Mouse (Mus musculus): Measurements from ENCODE around the gene Lsm6.

The Lsm6 gene

DNA sequence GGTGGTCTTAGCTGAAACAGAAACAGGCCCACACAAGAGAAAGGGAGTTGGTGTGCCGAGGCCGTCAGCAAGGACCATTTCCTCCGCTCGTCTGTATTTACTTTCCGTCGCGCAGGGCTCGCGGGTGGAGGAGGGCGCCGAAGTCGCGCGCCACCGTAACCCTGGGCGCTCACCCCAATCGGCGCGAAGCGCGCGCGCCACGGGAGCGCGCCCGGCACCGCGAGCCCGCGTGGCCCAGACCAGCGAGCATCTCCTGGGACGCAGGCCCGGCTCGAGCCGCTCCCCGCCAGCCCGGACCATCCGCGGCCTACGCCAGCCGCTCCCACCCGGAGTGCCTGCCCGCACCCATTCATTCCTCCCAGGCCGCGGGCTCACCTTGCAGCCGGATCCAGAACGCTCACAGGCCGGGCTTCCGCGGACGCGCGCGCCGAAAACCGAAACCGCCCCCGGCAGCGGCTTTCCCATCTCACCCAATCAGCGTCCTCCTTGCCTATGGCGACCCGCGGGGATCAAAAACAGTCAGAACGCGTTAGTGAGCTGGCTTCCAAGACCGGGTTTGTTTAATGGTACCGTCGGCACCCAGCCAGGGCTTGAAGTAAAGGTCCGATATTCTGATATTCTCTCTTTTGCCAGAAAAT is at the start of gene Lsm6:
TSS of gene Lsm6 (minus strand) at position 468 of the 638 bp plus-strand sequence.
- DNase-seq = peak; percentile 99

DNA sequence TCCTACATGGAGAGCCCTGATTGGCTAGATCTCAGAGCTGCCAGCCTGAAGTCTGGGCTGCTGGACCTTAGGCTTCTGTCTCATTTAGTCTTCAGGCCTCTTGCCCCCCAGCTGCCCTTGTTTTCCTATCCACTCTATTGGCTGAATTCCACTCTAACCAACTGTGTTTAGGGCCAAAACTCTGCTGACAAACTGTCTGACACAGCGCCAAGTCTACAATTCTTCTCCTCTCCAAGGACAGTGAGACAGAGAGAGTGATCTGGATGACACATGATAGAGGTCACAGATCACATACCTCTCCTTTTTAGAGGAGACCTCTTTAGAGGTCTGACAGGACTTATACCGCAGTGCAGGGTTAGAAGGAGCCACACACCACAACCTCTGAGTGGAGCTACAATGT is 46.1 kb upstream of the Lsm6 start:
- DNase-seq = no peak

DNA sequence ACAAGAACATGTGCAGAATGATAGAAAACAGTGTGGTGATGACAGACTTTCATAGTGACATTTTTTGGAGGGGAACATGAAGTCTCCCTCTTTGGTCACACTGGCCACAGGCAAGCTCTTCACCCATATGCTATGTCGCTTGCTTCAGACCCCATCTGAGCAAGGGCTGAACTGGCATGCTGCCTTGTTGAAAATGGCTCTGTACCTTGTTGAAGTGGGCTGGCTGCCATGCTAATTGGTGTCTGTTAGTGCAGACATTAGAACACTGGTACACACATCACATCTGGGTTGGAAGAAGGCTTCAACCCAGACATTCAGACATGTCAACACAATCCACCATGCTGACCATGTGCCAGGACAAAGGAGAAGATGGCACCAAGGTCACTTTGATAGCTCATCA is 42.1 kb upstream of the Lsm6 start:
- DNase-seq = no peak

DNA sequence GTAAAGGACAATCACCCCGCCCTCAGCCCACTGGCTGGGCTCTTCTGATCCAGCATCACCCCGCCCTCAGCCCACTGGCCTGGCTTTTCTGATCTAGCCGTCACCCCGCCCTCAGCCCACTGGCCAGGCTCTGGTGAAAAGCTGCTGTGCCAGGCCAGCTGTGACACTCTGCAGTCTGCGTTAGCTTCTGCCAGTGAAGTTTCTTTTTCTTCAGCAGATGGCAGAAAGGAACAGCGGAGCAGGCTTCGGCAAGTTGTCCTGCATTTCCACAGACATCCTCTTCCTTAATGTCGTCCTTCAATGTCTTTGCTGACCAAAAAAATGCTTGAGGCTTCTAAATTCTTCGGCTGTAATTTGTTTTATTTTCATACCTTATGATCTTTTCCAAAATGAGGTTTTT is 41.1 kb upstream of the Lsm6 start:
- DNase-seq = no peak

DNA sequence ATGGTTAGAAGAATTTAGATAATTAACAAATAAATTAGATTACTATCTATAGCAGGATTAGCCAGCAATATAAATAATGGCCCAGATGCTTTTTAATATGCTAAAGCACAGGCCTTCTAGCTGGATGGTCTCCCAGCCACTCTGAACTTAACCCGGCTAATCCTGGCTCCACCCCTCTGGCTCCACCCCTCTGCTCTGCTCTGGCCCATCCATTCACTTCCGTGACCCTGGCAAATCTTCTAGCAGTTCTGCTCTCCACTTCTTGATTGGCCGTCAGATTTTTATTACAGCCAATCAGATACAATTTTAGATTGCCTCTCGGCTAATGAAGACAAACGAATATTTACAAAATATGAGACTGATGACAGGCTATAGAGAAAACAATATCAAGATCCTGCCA is 39.8 kb upstream of the Lsm6 start:
- DNase-seq = no peak

DNA sequence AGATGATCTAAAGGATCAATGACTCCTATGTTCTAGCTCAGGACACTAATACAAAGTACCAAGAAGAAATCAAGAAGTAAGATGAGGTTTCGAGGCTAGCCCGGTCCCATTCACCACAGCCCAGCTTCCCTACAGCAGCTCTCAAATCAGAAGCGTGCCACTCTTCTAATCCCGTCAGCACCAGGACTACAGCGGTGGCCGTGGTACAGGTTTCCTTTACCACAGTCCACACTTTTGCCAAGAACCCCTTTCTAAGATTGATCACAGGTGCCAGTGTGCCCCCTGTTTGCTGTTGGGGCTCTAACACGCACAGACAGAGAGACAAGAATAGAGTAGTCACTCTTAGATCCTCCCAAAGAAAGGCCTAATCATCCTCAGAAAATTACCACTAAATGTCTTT is 36.5 kb upstream of the Lsm6 start:
- DNase-seq = no peak

DNA sequence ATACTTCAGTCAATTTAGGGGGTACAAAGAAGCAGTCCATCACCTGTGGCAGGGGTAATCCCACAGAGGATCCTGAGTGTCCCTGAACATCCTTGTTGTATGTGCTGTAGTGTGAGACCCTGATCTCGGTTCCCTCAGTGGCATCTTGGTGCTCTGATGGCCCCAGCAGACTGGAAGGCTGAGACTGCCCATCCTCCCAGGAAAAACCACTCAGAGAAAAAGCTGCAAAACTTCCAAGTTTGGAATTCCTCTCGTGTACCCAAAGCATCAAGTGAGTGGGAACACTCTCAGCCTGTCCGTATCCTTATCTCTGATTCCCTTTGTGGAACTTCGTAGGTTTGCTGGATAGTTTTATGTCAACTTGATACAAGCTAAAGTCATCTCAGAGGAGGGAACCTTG is 31.3 kb upstream of the Lsm6 start:
- DNase-seq = no peak

DNA sequence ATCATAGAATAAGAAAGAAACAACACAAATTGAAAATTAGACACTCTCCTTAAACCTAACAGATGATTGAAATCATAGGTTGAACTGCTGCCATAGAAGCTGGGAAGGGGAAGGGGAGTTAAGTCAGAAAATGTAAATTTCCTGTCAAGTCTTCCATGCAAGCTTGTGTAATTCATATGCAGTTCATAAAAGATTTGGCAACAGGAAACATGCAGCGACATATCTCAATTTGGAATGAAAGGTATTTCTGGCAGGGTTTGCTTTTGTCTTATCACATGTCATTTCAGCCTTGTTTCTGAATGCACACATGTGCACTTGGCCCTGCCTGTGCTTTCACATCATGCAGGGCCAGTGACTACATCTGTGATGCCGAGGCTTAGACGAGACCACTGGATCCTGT is 26.3 kb upstream of the Lsm6 start:
- no peak for DNase-seq

DNA sequence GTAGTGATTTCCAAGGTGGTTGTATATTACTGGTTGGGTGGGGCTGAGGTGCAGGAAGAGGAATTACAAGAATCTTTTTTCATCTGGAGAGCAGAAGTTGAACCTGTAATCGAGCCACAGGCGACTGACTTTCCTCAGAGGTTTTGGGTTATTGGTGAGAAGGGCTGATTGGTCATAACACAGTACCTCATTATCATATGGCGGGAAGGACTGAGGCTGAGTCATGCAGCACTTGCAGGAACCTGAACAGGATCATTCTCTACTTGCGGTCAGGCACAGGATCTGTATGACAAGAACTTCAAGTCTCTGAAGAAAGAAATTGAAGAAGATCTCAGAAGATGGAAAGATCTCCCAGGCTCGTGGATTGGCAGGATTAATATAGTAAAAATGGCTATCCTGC is 23.6 kb upstream of the Lsm6 start:
- DNase-seq = no peak

DNA sequence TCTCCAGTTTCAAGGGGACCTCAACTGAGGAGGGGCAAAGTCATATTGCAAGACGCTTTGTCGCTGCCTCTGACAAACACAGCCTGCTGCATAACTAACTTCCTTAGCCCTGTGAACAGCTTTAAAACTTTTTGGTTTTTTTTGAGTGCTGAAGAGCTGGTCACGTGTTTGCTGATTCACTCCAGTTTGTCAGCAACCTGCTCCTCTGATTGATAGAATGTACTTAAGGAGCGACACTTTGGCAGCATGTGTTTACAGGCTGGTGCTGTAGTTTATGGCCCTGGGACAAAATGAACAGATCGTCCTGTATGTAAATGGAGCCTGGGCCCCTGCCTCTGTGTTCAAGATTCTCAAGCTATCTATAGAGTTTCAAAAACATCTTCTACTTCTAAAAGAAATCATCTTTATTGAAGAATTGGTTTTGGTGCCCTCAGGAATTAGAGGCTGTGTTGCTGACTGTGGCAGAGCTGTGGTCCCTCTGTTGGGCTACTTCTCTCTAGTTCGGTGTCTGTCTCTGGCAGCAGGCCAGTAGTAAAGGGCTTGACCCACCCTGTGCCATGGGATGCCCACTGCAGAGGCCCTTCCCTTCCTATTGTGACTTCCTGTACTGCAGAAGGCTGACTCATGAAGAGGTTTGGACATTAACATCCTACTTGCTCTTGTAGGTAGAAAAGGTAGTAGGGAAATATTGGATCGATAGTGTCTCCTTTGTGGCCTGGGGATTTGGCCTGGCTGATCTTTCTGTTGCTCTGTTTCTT is 17.9 kb upstream of the Lsm6 start:
- no peak for DNase-seq

DNA sequence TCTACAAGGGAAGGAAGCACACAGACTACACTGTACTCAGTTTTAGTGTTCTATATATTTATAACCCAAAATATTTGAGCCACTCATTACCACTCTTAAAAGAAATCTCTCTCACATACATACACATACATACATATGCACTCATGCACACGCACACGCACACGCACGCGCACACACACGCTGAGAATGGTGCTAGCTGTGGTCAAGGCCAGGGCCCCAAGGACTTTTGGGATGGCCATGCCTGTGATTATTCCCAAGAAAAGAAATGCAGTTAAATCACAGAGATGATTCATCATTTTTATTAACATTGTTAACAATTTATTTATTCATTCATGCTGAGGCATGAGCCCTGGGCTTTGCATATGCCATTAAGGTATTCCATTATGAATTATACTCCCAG is 15.2 kb upstream of the Lsm6 start:
- no peak for DNase-seq

DNA sequence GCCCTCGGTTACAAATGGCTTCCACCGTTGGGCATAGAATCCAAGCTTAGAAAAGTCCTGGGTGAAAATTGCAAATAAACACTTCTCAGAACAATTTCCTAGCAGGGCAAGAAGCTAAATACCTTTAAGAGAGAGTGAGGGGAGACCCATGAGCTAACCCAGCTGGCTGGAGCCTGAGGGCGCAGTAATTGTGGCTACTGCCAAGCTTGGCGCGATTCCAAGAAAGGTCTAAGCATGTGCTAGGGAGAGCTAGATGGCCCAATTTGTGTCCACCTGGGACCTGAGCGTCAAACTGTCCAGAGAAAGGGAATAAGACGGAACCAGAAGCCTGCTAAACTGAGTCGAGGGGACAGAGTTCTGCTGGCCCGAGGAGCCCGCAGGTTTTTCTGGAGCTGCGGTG is 7.5 kb upstream of the Lsm6 start:
- no peak for DNase-seq

DNA sequence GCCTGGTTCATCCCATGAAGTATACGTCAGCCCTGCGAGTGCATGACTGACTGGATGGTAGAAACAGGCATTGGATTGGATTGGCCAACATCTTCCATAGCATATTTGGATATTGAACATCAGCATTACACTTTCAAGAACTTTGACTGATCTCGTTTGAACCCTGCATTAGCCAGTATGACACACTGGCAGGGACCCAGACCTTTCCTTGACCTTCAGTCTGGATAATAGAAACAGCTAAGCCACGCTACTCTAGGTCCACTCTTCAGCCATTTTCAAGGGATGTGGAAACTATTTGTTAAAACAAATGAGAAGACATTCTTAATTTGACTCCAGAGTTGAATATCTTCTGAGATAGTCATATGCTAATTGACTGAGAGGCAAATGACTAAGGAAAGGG is 3.6 kb upstream of the Lsm6 start:
- no peak for DNase-seq

DNA sequence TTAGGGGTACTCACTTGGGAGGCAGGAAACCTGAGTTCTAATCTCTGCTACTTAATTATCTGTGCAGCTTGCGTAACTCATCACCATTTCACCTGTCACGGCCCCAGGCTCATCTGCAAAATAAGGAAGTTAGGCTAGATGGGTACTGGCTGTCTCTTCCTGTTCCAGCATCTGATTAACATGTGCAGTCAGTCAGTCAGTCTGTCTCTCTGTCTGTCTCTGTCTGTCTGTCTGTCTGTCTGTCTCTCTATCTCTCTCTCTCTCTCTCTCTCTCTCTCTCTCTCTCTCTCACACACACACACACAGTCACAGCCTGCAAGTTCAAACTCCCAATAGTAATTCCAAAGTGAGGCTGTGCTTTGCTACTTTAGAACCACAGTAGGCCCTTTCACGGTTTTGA is 967 bp downstream of the Lsm6 start:
- peak; percentile 19 for DNase-seq

DNA sequence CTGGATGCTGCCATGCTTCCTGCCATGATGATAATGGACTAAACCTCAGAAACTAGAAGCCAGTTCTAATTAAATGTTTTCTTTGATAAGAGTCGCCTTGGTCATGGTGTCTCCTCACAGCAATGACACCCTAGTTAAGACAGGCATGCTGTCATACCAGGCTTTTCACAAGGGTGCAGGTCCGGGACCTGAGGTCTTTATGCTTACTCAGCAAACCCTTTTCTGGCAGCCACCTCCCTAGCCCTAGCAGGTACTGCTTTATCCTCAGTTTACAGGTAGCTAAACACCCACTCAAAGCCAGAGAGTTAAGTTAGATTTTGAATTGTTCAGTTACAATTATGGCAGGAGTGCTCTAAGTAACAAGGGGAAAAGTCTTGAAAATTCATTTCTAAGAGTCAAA is 6.2 kb downstream of the Lsm6 start:
- DNase-seq = no peak

DNA sequence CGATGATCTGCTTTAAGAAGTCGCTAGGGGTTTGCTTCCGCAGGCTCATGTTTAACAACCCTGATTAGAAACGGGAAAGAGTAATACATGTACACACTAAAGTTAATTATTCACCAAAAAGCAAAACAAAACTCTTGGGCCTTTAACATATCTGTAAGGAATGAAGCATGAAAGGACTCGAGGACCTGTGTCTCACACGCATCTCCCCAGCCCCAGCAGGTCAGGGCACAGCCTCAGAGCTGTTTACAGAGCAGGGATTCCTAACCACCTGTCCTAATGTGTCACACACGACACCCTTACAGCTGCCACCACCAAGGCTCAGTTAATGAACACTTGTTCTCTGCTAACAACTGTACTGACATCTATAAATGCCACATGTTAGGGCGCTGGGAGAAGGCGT is 7.9 kb downstream of the Lsm6 start:
- no peak for DNase-seq

DNA sequence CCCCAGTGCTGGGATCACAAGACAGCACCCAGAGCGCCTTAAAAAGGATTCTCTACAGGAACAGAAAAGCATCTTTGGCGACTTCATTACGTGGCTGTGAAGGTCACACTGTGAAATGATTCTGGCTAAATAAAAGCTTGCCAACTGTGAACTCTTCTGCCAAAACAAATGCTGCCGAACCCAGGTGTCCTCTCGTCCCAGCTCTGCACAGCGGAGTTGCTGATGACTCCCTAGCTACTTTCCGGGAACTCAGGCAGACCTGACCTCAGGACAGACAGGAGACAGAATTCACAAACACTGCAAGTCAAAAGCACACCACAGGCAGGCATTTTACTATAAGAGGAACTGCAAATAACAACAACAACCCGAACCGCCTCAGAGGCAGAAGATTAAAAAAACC is 8.5 kb downstream of the Lsm6 start:
- DNase-seq = no peak

DNA sequence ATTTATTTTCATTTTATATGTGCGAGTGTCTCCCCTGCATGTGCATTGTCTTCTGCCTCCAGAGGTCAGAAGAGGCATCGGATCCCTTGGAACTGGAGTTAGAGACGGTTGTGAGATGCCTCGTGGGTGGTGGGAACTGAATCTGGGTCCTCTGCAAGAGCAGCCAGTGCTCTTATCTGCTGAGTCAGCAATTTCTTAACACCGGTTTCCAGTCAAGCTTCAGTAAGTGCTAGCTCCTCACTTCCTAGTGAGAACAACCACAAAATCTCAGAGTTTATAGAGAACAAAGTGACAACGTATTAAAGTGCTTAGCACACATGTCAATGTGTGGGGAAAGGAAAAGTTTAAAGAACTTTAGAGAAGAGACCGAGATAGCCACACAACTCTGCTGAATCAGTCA is 9.2 kb downstream of the Lsm6 start:
- DNase-seq = no peak

DNA sequence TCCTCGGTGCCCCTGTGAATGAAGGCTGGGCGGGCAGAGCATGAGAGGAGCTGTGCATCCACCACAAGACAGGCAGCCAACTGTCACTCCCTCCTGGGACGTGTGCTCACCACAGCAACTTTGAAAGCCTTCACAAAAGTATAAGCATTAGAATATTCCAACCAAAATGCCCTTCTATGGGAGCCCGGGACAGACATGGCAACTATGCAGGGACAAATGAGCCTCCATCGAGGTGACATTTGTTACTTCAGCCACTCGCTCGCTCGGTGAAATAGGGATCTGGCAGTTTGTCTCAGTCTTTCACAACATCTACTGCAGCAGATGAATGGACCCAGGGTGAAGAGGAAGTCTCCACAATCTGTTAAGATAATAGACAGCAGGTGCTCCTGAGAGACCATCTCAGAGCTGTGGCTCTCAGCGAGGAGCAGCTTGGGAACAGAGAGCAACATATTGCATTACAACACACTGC is 10.7 kb downstream of the Lsm6 start:
- DNase-seq = no peak

DNA sequence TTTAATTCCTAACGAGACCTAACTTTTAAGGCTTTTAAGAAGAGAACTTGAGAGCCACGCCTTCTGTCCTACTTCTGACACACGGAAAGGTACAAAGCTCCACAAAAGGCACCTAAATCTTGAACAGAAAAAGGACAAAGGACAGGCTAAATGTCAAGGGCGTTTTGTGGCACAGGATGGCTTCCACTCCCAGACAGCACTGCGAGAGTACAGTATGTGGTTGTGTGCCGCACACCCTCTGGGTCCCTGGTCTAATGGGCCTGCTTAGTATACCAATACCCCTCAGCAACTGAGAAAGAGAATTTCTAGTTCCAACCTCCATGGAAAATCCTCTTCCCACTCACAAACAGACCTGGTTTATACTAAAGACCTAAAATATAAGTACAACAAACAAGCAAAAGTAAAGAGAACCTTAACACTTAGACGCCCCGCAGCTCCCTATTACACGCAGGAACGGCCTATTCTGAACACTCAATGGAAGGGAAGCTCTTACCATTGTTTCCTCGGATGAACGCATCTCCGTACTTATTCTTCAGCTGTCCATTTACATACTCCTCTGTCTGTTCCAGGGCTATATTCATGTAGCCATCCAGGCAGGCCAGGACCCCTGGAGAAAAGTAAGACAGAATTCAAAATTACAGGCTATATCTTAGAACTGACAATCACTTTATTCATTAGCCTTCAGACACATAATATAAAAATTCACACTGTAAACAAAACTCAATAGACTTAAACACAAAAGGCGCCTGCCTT is 11.3 kb downstream of the Lsm6 start:
- no peak for DNase-seq

DNA sequence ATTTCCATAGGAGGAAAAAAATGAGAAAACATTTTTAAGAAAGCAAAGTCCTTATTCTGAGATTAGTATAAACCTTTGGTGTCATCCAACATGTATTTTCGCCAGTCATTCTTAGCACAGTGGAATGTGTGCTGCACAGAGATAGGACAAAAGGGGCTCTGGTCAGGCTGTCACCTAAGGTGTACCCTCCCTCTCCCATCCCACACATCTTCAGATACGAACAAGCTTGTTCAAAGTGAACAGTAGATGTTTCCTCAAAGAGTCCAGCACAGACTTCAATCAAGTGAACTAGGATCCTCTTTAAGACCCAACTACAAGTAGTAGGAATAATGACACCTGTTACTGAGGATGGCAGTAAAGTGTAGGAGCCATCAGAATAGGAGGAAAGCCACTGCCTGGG is 12.1 kb downstream of the Lsm6 start:
- no peak for DNase-seq

DNA sequence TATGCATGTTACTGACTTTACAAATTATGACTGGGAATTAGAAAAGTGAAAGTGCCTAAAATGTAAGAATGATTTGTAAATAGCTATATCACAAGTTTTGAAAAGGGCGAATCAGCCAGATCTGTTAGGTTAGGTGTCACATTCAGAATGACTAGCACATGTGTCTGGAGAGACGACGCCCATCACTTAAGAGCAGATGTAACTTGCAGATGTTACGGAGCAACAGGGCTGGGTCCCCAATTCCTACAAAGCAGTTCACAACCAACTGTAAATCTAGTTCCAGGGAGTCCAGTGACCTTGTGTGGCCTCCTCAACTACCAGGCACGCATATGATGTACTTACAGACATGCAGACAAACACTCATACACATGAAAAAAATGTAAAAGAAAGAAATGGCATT is 12.5 kb downstream of the Lsm6 start:
- DNase-seq = no peak

DNA sequence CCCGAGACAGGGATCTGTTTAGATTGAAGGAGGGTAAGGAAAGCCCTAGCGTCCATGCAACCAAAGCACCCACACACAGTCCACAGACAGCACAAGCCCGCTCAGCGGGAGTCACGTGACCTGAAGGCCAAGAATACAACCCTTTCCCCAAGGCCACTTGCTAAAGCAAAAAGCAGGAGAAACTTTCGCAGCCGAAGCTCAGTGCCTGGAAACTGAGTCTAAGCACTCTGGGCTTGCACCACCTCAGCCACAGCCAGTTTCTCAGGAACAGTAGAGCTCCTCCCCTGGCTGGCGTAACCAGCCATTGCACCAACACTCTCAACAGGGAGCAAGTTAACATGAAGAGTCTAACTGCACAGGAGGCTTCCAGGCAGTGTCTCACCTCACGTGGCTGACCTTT is 13.7 kb downstream of the Lsm6 start:
- DNase-seq = no peak

DNA sequence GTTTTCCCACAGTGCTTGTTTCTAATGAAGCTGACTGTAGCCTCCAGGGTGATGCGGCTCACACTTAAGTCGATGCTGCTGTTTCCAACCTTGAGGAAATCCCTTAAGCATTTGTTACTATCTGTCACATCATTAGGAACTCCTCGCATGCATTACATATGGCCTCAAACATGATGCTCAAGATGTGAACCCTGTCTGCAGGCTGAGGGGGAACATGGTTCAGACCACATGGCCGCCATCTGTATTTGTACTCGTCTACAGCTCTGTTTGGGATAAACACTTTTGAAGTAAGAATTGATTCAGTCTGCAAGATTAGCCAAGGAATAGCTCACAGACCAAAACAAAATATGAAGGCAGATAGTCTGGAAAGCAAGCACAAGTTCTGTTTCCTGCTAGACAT is 14.9 kb downstream of the Lsm6 start:
- no peak for DNase-seq

Data from thymus, postnatal 25 days (tissue).